Mouse (Mus musculus): ENCODE measurements around the gene Pask.
"Not testable (repeated sequence)": the region's sequence is repeated elsewhere in the genome, so short reads cannot be mapped to it uniquely, and the experiment has no call there.

The Pask gene

DNA sequence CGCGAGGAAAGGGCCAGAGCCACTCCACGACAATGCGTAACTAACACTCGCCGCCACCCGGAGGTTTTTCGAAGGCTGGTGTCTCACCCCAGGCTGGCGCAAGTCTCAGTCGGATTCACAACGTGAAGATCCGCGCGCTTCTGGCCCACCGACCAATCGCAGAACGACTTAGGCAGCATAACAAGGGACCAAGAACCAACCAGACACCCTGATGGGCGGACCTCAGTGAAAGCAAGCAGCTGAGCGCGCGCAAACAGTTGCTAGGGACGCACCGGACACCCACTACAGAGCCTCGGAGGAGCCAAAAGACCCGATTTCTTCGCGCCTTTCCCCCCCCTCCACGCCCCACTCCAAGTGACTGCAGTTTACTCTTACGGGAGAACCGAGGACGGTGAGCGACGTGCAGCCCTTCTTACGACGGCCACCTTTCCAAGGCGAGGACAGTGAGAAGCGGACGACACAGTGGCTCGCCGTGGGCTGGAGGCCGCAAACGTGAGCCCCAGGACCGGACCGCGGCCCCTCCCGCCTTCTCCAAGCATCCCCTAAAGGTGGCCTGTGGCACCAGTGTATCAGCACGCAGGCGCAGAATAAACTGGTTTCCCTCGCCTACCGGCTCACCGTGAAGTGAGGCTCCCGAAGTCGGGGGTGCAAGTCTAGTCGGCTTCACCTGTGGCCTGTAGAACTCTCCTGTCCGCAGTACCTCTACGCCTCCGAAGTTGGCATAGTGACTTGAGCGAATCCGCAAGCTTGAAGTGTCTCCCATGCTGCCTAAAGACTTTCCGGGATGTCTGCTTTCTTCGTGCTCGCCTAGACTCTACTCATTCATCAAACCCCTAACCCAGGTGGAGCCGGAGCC is at the start of gene Pask, which contains the start of gene Ppp1r7:
TSS of gene Pask (minus strand) at position 835 of the 856 bp plus-strand sequence.
TSS of gene Ppp1r7 (plus strand) at position 207 of the 856 bp plus-strand sequence.
- DNase-seq (ENCODE audit: low spot score in 2 of 2) = peak; percentile 91 to 94

GRCm38 (mm10) chr1:93388906-93389305 is 45.6 kb upstream of the Pask start:
- no peak for DNase-seq (ENCODE audit: low spot score in 2 of 2)

DNA sequence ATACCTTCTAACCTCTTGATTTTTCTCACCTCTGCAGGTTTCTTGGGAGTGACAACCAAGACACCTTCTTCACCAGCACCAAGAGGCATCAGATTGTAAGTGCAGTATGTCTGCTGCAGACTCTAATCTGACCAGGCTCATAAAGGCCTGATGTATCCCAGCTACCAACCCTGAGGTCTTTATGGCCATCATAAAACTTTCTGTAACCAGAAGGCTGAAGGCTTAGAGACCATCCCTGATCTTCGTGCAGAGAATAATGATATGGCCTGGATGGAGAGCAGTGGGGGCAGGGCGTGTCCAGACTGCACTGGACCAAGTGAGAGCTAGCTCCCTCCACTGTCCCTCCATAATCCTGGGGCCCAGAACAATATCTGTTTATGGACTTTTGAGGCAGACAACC is 43.9 kb upstream of the Pask start:
- DNase-seq (ENCODE audit: low spot score in 2 of 2) = no peak

DNA sequence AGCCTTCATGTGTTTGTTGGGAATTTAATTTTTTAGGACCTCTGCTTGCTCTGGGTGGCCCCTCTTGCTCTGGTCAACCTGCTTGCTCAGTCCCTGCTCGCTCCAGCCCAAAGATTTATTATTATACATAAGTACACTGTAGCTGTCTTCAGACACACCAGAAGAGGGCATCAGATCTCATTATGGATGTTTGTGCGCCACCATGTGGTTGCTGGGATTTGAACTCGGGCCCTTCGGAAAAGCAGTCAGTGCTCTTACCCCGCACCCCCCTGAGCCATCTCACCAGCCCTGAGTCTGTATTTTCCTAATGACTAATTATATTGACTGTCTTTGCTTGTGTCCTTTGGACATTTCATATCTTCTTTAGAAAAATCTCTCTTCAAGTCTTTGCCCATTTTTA is 35.8 kb upstream of the Pask start:
- no peak for DNase-seq (ENCODE audit: low spot score in 2 of 2)

- DNase-seq (ENCODE audit: low spot score in 2 of 2) = no peak
These were observed 34.0 kb upstream of the Pask start for GRCm38 (mm10) chr1:93377307-93377706.

- DNase-seq (ENCODE audit: low spot score in 2 of 2) = no peak
These were observed 30.4 kb upstream of the Pask start, which contains the start of gene Ano7 for GRCm38 (mm10) chr1:93373665-93374064. Gene Ano7, plus strand, starts transcription at chr1:93373930.

DNA sequence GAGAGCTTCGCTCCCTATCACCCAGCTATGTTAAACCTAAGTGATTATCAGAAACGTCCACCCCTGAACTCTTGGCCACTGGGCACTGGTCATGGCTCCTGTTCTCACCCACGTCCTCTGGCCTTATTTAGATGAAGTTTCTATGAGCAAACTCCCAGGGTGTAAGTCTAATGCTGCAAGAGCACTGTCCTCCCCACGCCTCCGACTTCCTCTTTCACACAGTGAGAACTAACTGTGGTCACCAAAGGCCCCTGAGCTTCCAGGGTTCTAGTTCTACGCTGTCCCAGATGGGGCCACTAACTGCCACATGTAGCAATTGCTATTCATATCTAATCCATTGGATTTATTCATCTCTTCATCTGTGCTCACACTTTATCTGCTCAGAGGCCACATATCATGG is 22.4 kb upstream of the Pask start:
- no peak for DNase-seq (ENCODE audit: low spot score in 2 of 2)

- no peak for DNase-seq (ENCODE audit: low spot score in 2 of 2)
These were observed 19.4 kb upstream of the Pask start for GRCm38 (mm10) chr1:93362661-93363060.

GRCm38 (mm10) chr1:93352724-93353123 is 9.4 kb upstream of the Pask start:
- DNase-seq (ENCODE audit: low spot score in 2 of 2) = no peak

DNA sequence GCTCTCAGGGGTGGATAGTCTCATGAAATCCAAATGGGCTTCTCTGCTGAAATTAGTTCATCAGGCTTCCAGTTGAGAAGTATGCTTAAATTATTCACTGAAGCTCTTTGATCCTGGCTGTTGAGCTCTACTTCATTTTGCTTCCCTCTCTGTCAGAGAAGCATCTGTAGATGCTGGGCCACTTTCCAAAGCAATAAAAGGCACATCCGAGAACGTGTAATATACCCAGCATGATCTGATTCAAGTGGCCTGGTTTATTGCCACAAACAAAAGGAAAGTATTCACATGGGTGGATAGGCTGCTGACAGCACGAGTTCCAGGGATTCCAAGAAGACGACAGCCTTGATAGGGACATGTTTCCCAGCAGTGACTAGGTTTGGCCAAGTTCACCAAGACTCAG is 6.4 kb upstream of the Pask start:
- DNase-seq (ENCODE audit: low spot score in 2 of 2) = no peak

DNA sequence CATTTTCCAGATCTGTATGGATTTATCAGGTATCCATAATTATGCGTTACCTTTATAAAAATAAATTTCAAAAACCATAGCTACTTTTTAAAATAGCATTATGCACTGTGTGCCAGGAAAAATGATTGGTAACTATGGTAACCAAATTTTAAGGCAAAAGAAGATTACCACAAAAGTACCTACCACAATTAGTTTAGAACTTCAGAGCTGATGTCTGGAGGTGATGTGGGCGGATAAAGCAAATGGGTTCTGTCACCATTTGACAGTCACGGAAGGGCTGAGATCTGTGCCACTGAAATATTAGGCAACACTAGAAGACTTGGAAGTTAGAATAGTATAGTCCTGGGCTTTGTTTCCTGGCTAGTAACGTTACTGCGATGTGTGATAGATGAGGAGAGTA is 3.9 kb upstream of the Pask start:
- no peak for DNase-seq (ENCODE audit: low spot score in 2 of 2)

- DNase-seq (ENCODE audit: low spot score in 2 of 2) = peak; percentile 93
These were observed 294 bp upstream of the Pask start for GRCm38 (mm10) chr1:93343504-93344047.

DNA sequence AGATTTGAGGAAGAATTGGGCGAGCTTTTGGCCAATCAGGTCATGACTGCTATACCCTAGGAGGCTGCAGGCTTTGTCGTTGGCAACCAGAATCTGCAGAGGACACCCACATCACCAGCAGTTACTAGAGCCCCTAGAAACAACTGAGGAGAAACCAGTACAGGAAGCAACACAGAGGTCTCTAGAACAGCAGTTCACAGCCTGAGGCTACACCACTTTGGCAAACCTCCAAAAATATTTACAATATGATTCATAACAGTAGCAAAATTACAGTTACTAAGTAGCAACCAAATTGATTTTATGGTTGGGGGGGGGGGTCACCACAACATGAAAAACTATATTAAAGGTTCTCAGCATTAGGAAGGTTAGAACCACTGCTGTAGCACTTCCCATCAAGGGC is 8.7 kb downstream of the Pask start:
- no peak for DNase-seq (ENCODE audit: low spot score in 2 of 2)

- DNase-seq (ENCODE audit: low spot score in 2 of 2) = no peak
These were observed 16.8 kb downstream of the Pask start for GRCm38 (mm10) chr1:93326446-93326845.

DNA sequence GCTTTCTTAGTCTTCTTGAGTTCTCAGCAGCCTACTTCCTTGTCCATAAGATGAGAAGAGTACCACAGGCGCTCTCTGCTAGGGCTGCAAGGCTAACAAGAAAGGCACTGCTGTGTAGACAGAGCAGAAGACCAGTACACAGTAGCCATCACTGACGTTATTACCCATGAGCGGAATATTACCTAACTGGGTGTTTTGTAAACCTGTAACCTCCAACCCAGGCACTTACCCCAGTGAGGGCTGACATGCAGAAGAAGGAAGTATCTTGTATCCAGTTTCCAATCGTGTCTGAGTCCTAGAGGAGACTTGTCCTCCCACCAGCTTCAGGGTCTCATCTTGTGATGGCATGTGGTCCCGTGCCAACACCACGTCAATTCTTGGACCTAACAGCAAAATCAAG is 19.3 kb downstream of the Pask start:
- no peak for DNase-seq (ENCODE audit: low spot score in 2 of 2)

- DNase-seq (ENCODE audit: low spot score in 2 of 2) = peak; percentile 64 to 75
These were observed 37.5 kb downstream of the Pask start, which contains the start of gene Mterf4 for GRCm38 (mm10) chr1:93305581-93306337. Gene Mterf4, minus strand, starts transcription at chr1:93305915.

DNA sequence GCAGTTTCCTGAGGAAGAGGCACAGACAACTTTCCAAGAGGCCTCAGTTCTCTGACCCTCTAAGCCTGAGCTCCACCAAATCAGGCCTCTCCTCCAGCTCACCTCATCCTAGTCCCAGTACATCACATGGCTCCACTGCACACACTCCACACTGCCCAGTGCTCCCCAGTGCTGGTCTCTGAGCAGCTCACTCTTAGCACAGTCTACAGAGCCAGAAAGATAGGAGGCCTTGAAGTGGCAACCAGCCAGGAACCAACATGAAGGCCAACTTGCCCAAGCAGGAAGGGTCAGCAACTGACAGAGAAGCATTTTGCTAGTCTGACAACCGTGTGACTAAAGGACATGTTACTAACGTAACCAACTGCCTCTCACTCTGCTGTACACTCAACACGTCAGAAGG is 42.7 kb downstream of the Pask start:
- no peak for DNase-seq (ENCODE audit: low spot score in 2 of 2)

DNA sequence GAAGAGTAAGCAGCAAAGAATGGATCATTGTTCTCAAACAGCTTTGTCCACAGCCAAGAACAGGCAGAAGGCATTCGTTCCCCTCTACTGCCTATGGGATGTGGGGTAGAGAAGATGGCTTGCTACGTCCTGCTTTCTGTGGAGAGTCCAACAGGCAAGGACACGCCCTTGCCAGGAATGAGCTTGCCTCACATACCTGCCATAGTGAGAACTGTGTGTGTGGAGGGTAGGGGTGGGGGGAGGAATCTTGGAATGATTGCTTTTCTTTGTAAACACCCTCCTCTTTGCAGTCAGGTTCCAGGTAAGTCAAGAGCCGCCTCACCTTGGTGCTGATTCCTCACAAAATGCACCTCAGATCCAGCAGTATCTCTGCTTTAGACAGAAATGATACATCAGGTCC is 43.5 kb downstream of the Pask start:
- DNase-seq (ENCODE audit: low spot score in 2 of 2) = no peak

- DNase-seq (ENCODE audit: low spot score in 2 of 2) = not testable (repeated sequence)
These were observed 48.8 kb downstream of the Pask start for GRCm38 (mm10) chr1:93294491-93294890.

GRCm38 (mm10) chr1:93292006-93292405 is 51.3 kb downstream of the Pask start:
- no peak for DNase-seq (ENCODE audit: low spot score in 2 of 2)

- DNase-seq (ENCODE audit: low spot score in 2 of 2) = no peak
These were observed 51.7 kb downstream of the Pask start for GRCm38 (mm10) chr1:93291591-93291990.

DNA sequence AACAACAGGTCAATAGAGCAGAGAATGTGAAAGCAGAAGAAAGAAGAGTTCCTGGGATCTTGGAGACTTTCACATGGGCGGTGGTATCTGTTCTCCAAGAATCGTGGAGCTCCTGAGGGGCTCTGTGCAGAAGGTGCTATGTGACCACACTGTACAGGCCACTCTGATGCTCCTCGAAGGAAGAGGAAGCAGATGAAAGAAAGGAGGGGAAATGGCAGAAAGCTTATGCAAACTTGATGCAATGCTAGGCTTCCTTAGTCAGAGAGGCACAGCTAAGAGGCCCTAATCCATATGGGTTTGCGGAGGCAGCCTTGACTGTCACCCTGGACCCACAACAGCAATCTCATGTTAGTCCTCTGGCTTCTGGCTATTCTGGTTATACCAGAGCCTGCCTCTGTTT is 52.3 kb downstream of the Pask start:
- no peak for DNase-seq (ENCODE audit: low spot score in 2 of 2)

Data from frontal cortex, postnatal 14 days (tissue).